Mouse (Mus musculus): Measurements from ENCODE around the gene Barhl2. TPM values are rescaled to one million over a fixed set of nuclear protein-coding genes. Genes with fewer than 3 reads are reported as not detected.

Gene Barhl2
- total RNA-seq, 2 experiments from 2014 or later = not detected

DNA sequence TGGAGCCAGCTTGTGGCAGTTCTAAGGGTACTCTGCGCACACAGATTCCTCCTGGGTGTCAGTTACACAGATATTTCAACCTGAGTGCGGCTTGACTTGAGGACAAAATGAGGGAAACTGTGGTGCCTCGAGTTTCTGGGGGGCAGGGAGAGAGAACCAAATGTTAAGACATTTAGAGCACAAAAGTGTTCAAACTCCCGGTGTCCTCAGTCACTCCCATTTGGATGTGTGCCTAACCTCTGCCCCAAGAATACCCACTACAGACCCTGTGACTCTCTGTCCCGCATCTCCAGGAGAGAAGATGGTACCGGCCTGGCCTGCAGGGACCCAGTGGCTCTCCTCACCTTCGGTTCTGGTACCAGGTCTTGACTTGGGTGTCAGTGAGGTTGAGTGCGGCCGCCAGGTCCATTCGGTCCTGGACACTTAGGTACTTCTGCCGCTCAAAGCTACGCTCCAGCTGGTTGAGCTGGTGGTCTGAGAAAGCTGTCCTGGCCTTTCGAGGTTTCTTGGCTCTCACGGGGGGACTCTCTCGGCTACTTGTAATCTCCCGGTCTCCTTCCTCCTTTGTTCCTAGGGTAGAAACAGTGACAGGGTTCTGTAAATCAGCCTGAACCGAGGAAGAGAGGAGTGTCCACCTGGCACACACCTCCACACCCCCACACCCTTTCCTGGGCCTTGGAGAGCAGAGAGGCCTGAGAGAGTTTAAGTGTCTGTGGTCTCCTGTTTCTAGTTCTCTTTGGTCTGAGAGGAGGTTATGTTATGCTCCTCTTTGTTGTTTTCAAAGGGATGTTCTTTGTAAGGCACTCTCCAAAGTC is 2.7 kb downstream of the Barhl2 start:
- ATAC-seq (ENCODE audit: poor library complexity, severe bottlenecking) = no peak

DNA sequence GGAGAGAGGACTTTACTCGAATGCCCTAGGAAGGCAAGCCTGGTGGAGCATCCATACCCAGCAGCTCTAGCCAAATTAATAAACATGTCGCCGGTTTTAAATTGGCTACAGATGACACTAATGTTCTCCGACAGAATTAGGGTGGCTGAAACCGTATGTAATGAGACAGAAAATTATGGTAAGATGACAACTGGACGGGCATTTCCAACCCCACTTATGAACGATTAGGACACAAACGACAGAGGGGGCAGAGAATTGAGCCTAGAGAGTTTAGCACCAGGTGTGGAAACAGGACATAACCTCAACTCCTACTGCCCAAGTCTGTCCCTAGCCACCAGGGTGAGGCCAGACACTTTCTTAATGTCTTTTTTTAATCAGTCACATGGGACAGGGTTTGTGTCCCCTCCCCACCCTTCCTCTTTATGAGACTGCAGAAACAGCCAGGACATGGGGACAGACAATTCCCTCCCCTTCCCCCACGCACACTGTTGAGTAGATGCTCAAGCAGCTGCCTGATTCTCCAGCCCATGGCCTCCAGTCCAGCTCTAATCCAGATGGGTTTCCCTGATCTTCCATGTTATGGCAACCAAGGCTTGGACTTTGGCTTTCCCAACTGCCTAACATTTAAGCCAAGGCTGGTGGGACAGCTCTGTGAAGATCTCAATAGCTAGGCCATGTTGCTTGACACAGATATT is 3.4 kb downstream of the Barhl2 start:
- no peak for ATAC-seq (ENCODE audit: poor library complexity, severe bottlenecking)

DNA sequence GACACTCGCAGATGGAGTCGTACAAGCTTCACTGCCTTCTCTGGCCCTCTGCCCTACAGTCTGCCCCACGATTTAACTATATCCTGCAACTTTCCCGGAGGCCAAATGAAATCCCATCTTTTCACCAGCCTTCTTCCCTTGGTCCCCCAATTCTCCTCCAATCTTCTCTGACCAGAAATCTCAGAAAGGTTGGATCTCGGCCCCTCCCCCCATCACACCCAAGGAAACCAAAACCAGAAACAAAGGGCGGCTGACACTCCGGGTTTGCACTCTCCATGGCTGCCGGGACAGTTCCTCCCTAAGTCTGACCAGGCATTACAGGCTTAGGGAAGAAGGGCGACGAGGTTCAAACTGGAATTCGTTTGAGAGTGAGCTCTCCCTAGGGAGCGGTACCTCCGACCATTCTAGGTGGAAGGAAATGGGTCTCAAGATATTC is 4.1 kb downstream of the Barhl2 start:
- ATAC-seq (ENCODE audit: poor library complexity, severe bottlenecking) = no peak

DNA sequence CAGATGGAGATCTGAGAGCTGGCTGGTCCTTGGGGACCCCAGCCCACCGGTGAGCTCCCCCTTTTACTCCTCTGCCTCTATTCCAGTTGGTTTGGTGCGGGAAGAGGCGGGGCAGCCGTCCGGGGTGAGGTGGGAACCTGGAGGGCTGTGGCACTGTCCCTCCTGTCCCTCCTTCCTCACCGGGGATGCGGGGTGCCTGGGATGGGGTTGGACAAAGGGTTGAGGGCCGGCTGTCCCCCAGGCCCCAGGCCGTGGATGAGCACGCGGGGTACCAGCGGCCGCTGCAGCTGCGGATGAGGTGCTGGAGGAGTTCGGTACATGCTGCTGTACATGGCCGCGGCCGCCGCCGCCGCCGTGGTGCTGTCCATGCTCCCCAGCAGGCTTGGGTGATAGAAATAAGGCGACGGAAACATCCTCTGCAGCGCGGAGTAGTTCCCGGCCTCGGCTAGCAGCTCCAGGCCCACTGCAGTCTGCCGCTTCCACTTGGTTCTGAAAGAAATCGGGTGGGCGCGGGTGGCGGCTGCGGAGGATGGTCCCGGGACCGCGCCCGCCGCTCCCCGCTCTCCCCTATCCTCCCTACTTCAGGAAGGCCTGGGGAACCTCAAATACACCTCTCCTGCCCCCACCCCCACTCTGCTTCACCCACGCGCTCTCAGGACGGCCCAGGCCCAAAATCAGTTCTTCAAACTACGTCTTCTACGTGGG is 4.6 kb downstream of the Barhl2 start:
- no peak for ATAC-seq (ENCODE audit: poor library complexity, severe bottlenecking)

DNA sequence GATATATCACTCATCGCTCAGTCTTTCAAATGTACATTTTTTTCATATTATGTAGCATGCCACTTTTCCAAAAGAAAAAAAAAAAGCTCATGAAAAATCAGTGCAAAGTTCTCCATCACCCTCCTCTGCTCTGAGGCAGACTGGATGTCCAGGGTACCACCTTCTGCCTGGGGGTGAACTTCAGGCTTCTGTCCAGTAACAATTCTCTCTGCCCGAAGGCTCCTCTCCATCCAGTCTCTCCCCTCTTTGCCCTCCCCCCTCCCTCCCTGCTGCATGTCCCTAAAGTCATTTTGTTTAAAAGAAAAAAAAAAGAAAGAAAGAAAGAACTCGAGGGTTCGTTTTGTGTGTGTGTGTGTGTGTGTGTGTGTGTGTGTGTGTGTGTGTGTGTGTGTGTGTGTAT is 5.3 kb downstream of the Barhl2 start:
- no peak for ATAC-seq (ENCODE audit: poor library complexity, severe bottlenecking)

DNA sequence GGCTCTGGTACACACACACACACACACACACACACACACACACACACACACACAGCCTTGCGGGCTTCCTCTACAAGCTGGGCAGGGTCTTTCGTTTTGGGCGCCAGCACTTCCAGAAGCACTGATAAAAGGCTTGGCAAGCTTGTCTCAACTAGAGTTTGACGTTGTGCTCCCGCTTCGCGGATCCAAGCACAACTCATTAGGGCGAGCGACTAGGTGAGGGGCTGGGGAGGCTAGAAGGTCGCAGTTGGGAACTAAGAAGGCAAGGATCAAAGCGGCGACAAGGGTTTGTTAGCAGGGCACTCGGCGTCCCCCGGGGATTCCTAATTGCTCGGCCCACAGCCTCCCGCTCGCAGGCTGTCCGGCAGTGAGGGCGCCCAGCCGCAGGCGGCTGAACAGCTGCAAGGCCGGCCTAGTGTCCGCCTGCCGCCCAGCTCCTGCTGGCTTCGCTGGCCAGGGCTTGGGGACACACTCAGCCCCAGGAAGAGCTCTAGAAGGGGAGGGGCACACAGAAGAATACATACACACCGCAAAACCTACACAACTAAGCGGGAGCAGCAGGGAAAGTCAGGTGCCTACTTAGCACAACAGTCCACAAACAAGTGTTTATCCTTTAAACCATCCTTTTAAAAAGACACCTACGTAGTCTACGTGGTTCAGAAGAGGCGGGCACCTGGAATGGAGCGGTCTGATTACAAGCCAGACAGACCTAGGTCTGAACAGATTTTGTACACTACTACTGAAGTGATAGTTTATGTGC is 6.1 kb downstream of the Barhl2 start:
- ATAC-seq (ENCODE audit: poor library complexity, severe bottlenecking) = no peak

DNA sequence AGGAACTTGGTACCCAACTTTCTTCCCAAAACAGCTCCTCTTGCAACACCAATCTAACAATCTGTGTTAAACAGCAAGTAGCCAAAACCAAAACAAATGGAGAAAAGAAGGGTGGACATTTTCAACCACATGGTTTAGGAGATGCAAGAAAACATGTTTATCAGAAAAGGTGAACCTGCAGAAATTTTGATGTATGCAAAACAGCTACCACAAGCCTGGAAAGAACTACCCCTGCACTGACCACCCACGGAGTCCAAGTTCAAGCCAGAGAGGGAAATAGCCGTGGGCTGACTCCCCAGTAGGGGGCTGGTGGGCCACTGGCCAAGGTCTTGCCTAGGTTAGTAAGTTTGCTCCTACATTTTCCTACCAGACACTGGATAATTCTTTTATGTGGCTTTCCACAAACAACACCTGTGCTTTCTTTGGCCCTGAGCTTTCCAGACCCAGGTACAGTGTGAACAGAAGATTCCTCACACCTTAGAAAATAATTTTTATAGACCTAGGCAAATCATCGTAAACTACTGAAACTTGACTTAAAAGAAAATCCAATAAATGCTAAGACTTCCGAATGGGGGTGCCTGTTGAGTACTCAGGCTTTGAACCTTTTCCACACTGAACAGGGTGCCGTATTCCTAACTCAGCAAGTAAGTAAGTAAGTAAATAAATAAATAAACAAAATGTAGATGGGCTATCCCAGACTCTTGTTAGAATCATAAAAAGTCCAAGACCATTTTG is 7.4 kb downstream of the Barhl2 start:
- ATAC-seq (ENCODE audit: poor library complexity, severe bottlenecking) = no peak

DNA sequence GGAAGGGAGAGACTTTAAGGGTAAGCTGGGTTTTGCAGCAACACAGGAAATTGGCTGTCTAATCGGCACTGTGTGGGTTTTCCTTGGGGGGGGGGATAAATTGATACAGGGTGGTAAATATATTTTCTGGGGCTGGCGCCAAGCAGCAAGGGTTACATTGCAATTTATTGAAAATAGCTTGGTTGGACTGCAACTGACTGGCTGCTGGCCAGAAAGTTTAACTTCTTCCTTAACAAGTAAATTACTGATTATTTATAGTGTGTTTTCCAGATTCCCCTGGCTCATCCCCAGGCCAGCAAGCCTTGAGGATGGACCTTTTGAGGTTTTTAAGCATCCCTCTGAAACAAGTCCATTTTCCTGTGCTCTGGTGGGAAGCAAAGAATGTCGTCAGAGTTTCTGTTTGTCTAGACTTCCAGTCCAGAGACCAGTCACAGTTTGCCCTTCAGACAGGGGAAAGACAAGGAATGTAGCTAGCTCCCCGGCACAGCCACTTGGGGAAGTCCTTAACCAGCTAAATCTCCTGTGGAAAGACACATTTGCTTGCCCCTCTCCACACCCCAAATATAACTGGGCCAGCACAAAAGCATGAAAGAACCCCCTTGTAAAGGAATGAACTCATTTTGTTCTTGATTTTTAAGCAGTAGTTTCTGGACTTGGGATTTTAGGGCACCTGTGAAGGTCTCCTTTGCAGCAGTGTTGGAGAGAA is 8.1 kb downstream of the Barhl2 start:
- no peak for ATAC-seq (ENCODE audit: poor library complexity, severe bottlenecking)

DNA sequence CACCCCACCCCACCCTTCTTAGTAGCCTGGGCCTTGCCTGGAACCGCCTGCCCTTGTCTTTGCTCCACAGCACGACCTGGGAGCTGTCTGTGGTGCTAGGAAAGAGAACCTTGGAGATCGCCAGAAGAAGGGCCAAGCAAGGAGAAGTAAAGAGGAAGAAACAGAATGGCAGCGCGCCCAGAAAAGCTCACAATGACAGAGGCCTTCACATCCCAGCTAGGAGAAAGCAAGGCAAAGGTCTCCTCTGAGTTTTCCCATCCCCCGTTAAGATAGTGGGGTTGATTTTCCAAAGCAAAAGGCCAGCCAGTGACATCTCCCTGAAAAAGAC is 9.2 kb downstream of the Barhl2 start:
- no peak for ATAC-seq (ENCODE audit: poor library complexity, severe bottlenecking)

DNA sequence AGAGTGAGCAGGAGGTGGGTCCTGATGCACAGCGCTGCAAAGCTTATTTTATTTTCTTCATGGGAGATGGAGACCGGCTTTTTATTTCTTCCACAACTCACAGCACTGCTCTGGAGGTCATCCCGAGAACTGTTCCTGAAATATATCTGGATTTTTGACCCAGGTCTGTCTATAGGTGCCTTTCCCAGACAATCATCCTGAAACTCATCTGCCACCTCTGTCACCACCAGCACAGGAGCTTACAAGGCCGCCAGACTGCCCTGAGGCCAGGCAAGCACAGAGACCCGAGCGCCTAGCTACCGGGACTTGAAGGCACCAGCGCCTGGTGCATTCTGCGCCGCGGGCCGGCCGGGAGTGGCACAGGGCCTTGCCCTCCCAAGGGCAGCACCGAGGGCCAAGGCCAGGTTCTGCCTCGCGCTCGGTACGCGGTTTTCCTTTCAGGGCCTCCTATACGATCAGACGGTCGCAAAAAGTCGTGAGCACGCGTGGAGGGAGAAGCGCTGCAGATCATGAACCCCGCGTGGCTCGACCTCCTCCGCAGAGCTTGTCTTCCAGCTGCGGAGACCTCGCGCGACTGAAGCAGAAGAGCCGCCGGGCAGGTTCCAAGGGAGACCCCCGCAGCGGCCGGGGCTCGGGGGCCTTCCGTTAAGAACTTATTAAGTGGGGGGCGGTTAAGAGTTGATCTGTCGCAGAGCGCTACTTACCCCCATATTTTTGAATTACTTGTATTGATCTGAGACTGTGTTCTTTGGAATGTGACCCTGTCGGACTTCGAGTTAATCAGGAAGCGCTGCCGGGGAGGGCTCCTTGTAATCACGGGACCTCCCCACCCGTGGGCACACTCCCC is 9.8 kb downstream of the Barhl2 start:
- no peak for ATAC-seq (ENCODE audit: poor library complexity, severe bottlenecking)

DNA sequence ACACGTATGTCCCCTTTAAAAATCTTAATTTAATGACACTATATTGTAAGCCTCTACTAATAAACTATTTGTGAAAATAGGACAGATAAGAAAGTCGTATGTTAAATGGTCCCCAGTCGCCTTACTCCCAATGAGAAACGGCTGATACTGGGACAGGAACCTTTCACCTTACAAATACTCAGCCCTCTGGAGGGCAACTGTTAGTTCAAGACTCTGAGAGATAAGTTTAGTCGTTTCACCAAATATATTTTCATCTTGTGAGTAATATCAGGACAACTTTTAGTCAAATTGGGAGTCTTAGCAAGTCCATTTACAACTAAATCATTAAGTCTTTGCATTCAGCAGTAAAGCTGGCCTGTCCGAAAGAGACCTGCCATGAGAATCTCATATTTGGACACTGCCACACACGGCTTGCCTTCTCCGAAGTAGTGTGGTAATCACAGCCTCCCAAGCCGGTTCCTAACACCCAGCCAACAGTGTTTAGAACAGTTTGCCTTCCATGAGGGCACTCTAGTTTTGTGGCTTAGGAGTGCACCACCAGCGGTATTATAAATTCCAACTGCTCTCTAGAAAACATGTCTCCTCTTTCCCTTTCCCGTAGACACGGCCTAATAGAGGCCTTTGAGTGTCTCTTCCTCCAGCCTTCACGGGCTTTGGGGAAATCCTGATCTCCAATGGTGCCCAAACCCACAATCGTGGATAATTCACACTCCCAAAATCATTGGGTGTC is 10.7 kb downstream of the Barhl2 start:
- no peak for ATAC-seq (ENCODE audit: poor library complexity, severe bottlenecking)

DNA sequence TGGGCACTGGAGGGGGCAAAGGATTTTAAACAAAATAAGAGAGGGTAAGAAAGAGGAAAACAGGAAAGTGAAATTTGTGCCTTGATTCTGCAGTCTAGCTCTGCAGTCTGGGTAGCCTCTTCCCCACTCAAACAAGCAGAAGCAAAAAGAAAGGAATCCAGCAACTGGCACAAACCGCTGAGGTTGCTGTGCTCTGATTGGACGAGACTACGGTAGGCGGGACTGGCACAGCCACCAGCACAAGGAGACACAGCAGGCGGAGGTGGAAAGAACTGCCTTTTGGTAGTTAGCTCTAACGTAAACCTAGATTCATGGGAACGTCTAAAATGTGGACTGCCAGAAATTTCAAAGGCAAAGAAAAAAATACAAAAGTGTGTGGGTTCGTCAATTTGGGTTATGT is 11.4 kb downstream of the Barhl2 start:
- ATAC-seq (ENCODE audit: poor library complexity, severe bottlenecking) = no peak

DNA sequence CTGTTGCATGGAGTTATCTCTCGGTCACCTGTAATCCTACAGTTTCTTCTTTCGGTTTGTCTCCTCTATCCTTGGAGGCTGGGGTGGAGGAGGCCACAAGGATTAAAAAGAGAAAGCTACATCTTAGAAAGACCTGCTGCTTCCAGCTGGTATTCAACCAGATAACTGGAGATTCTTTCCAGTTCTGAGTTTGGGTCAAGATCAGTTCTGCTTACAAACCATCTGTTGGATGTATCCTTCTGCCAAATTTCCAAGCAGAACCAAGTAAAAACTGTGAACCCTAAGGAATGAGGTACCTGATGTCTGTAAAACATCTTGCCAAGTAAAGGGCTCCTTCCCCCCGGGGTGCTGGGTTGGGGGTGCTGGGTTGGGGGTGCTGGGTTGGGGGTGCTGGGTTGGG is 12.3 kb downstream of the Barhl2 start:
- no peak for ATAC-seq (ENCODE audit: poor library complexity, severe bottlenecking)

DNA sequence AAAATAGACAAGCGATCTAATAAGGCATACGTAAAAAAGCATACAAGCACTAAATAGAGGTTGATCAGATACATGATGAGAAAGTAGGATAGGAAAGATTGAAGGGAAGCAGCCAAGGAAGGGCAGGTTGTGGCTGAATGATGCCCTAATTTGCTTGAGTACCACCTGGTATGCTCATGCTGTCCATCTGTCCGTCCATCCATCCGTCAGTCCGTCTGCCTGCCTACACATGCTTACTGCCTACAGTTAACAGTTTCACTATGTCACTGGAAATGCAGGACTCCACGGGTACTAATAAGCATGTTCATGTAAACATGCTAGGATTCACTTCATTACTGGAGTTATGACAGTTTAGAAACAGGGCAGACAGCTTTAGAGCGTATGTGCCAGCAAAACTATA is 19.1 kb downstream of the Barhl2 start:
- no peak for ATAC-seq (ENCODE audit: poor library complexity, severe bottlenecking)

DNA sequence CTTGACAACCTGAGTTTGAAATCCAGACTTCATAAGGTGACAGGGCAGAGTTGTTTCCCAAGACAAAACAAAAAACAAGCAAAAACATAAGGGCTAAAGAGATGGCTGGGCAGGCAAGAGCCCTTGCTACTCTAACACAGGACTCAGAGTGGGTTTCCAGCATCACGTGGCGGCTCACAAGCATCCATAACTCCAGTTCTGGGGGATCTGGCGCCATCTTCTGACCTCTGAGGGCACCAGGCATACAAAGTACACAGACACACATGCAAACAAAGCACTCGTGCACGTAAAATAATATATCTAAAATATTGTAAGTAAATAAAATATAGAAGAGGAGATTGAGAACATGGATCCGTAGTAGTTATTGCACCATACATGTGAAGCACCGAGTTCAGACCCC is 31.9 kb downstream of the Barhl2 start:
- no peak for ATAC-seq (ENCODE audit: poor library complexity, severe bottlenecking)

DNA sequence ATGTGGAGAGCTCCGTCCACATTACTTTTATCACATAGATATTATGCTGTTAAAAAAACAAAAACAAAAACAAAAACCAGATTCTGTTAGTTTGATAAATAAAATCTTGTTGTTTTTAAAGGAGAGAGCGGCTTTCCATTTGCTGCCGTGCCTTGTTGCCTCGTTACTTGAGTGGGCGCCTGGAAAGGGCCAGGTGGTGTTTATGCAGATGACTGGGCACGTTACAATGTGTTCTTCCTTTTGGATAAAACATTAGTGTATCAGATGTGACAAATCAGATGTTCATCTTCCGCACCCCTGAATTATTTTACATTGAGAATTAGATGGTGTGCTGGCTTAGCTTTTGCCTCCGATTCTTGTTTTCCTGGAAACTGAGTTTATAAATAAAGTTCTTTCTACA is 37.1 kb downstream of the Barhl2 start:
- no peak for ATAC-seq (ENCODE audit: poor library complexity, severe bottlenecking)

DNA sequence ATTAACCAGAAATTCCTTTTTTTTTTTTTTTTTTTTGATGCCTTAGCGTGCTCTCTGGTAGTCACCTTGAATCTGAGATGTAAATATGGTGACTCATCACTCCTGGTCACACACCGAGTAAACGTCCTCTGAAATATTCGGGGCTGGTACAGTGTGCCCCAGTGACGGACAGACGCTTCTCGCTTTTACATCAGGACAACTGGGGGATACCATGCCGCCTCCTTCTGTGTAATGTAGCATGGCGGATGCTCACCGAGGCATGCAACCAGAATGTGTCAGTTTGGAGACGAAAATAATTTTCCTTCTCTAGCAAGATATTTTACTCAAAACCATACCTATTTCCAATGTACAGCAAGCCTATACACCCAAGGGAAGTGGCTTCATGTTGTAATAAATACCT is 37.6 kb downstream of the Barhl2 start:
- no peak for ATAC-seq (ENCODE audit: poor library complexity, severe bottlenecking)

DNA sequence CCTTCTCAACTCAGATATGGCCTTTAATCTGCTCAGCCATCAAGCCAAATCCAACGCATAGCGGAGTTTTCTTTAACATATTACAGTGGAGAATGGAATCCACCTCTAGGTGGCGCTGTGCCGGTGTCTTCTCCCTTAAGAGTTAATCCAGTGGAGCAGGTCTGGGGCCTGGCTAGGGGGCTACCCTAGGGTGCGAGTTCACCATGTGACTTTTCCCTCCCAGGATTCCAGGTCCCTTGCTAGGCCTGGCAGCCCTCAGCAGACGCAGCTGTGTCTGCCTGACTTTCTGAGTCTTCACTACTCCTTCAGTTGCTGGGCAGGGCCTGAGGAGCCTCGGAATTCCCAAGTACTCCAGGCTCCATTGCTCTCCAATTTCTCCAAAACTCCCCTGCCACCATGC is 40.8 kb downstream of the Barhl2 start:
- ATAC-seq (ENCODE audit: poor library complexity, severe bottlenecking) = no peak

Measured in megakaryocyte, adult 5-6 weeks (primary cell).